Mouse (Mus musculus) testis, adult 2 months (tissue): Measurements from ENCODE around the gene Rsph6a.

Experiments used
- CTCF ChIP-seq: fragments of 200-500 bp; IDR thresholded peaks from 2 replicates; pipeline ENCODE4 v1.5.1; 2012; ENCODE audit warnings: low read depth, mild to moderate bottlenecking, inconsistent platforms, low read length, moderate library complexity; ENCODE audit not compliant: control insufficient read depth, insufficient read depth, insufficient replicate concordance
- POLR2A ChIP-seq: fragments of 200-500 bp; IDR thresholded peaks from 2 replicates; pipeline ENCODE4 v1.6.1; 2012; ENCODE audit warnings: low read depth, mild to moderate bottlenecking, inconsistent platforms, low read length, moderate library complexity; ENCODE audit not compliant: control insufficient read depth

DNA sequence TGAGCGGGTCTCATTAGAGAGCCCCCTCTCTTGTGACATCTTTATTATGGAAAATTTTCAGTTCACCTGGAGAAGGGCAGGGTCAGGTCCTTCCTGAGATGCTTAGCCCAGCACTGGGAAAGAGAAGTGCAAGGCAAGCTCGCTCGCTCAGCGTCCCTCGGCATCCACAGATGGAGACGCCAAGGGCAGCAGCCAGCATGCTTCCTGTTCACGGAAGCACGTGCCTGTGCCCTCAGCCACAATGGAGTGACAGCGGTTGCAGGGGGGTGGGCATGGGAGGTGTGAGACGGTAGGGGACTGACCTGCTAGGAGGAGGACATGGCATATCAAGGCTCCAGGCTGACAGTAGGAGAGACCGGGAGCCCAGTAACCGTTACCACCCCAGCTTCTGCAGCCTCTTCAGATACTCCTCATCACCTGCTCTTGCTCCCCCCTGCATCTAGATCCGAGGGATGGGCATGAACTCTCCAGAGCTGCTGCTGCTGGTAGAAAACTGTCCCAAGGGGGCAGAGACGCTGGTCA lies 6.4 kb upstream of the Rsph6a start:
- TF ChIP-seq CTCF (no peak), POLR2A (no peak)
